Mouse (Mus musculus) E14TG2a.4 (cell line): ENCODE measurements around the gene Ctnnbl1.

Experiments used
- H3K27me3 ChIP-seq: 2 replicates; pipeline ENCODE4 v1.6.1; 2014; ENCODE audit warnings: low read length, control low read depth; ENCODE audit not compliant: insufficient read depth
- H3K36me3 ChIP-seq: 2 replicates; pipeline ENCODE4 v1.6.1; 2014; ENCODE audit warnings: low read length, control low read depth; ENCODE audit not compliant: insufficient read depth
- H3K4me1 ChIP-seq: replicated peaks from 2 replicates; pipeline ENCODE4 v1.6.1; 2014; ENCODE audit warnings: low read depth, low read length, control low read depth
- H3K4me3 ChIP-seq: replicated peaks from 2 replicates; pipeline ENCODE4 v1.5.1; 2014; ENCODE audit warnings: mild to moderate bottlenecking, low read length
- H3K9me3 ChIP-seq: 2 replicates; pipeline ENCODE4 v1.6.1; 2014; ENCODE audit warnings: low read length, control low read depth
- CTCF ChIP-seq: conservative IDR thresholded peaks from 2 replicates; pipeline ENCODE4 v1.5.1; 2014; ENCODE audit warnings: low read length
- NANOG ChIP-seq: IDR thresholded peaks from 2 replicates; pipeline ENCODE4 v1.6.1; 2014; ENCODE audit warnings: borderline replicate concordance, low read length, mixed read lengths
- POU5F1 ChIP-seq: IDR thresholded peaks from 2 replicates; pipeline ENCODE4 v1.6.1; 2014; ENCODE audit warnings: low read length, borderline replicate concordance

Ctnnbl1 gene

DNA sequence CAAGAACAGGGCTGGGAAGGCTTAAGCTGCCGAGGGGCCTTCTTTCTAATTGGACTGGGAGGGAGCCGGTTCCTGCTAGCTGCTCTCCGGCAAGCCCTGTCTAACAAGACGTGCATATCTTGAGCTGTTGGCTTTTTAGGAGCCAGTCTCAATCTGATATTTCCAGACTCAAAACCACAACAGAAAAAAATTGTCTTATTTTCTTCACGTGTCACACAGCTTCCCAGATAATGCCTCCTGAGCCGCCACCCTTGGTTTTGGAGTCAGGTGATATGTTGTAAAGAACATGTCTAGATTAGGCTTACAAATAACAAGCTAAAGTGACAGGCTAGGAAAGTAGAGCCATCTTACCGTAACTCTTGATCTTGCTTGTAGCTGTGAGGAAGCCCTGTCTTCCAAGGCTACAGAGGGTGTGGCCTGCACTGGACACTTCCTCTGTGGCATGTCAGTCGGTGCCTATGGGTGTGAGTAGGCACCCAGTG is 56.7 kb downstream of the Ctnnbl1 start:
- TF ChIP-seq CTCF (no peak), POU5F1 (no peak), NANOG (no peak)
- H3K9me3 ChIP-seq = no peaks in the 10 kb centered on the region
- 0 out of 2 replicates have a peak, but pooled peaks cover 3% of the 10 kb centered on the region for H3K4me1 ChIP-seq
- H3K27me3 ChIP-seq = no peaks in the 10 kb centered on the region
- no peak overlapping the region for H3K4me3 ChIP-seq
- H3K36me3 ChIP-seq = peaks cover 43% of the 10 kb centered on the region

DNA sequence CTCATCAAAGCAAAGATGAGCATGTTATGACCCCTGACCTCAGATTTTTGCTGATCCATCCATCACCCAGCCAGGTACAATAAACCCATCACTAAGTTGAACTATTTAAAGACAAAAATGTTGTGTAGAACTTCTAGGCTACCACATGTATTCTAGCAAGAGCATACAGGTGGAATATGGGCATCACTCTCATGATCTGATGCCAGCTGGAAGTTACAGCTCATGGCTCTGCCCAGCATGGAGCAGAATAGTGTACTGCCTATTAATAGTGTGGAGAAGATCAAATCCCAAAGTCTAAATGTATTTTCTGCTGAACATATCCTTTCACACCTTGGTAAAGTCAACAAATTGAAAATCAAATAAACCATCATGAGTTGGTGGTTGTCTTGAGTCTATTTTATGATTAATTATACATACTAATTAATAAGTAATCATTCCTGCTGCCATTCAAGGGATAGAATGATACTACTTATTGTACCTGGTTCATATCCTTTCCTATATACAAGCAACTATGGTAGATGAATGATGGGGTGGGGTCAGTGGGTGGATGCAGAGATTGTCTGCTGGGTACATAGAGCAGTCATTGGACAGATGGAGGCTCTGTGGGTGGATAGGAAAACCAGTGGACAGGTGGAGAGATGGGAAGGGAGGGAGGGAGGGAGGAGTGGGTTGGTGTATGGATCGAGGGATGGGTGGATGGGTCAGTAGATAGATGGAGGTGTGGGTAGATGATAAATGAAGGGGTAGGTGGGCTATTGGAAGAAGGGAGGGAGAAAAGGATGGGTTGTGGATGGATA is 58.6 kb downstream of the Ctnnbl1 start:
- TF ChIP-seq CTCF = no peak
- TF ChIP-seq POU5F1 = no peak
- TF ChIP-seq NANOG = no peak
- no peak overlapping the region for H3K4me3 ChIP-seq

GRCm38 (mm10) chr2:157799533-157799932 is 62.3 kb downstream of the Ctnnbl1 start:
- peaks cover 57% of the 10 kb centered on the region for H3K36me3 ChIP-seq
- no peaks in the 10 kb centered on the region for H3K27me3 ChIP-seq
- no peak overlapping the region for H3K4me3 ChIP-seq
- TF ChIP-seq CTCF (no peak), NANOG (no peak), POU5F1 (no peak)
- peaks cover 11% of the 10 kb centered on the region for H3K4me1 ChIP-seq
- H3K9me3 ChIP-seq = no peaks in the 10 kb centered on the region

More for the DNA sequence above, 58.6 kb downstream of the Ctnnbl1 start:
- H3K9me3 ChIP-seq = no peaks in the 10 kb centered on the region
- peaks cover 41% of the 10 kb centered on the region for H3K36me3 ChIP-seq
- no peaks in the 10 kb centered on the region for H3K27me3 ChIP-seq
- peaks cover 5% of the 10 kb centered on the region for H3K4me1 ChIP-seq

GRCm38 (mm10) chr2:157800288-157800687 is 63.1 kb downstream of the Ctnnbl1 start:
- no peaks in the 10 kb centered on the region for H3K27me3 ChIP-seq
- TF ChIP-seq POU5F1 = no peak
- TF ChIP-seq CTCF = no peak
- TF ChIP-seq NANOG = no peak
- peaks cover 58% of the 10 kb centered on the region for H3K36me3 ChIP-seq
- peaks cover 11% of the 10 kb centered on the region for H3K4me1 ChIP-seq
- no peak overlapping the region for H3K4me3 ChIP-seq
- H3K9me3 ChIP-seq = no peaks in the 10 kb centered on the region

- Histone ChIP-seq H3K9me3 (no peaks in the 10 kb centered on the region), H3K4me1 (peaks cover 11% of the 10 kb centered on the region), H3K4me3 (no peak overlapping the region), H3K27me3 (no peaks in the 10 kb centered on the region), H3K36me3 (peaks cover 63% of the 10 kb centered on the region)
- TF ChIP-seq NANOG (no peak), CTCF (no peak), POU5F1 (no peak)
These were observed 63.7 kb downstream of the Ctnnbl1 start for GRCm38 (mm10) chr2:157800746-157801501.

GRCm38 (mm10) chr2:157801505-157802357 is 64.5 kb downstream of the Ctnnbl1 start:
- Histone ChIP-seq H3K4me1 (peaks cover 11% of the 10 kb centered on the region), H3K4me3 (no peak overlapping the region), H3K9me3 (no peaks in the 10 kb centered on the region), H3K36me3 (peaks cover 72% of the 10 kb centered on the region), H3K27me3 (no peaks in the 10 kb centered on the region)
- TF ChIP-seq CTCF (no peak), NANOG (no peak), POU5F1 (no peak)

- H3K9me3 ChIP-seq = no peaks in the 10 kb centered on the region
- no peak overlapping the region for H3K4me3 ChIP-seq
- peaks cover 17% of the 10 kb centered on the region for H3K4me1 ChIP-seq
- H3K27me3 ChIP-seq = no peaks in the 10 kb centered on the region
- TF ChIP-seq CTCF (no peak), POU5F1 (no peak)
- peaks cover 80% of the 10 kb centered on the region for H3K36me3 ChIP-seq
These were observed 65.5 kb downstream of the Ctnnbl1 start for GRCm38 (mm10) chr2:157802666-157803065.

DNA sequence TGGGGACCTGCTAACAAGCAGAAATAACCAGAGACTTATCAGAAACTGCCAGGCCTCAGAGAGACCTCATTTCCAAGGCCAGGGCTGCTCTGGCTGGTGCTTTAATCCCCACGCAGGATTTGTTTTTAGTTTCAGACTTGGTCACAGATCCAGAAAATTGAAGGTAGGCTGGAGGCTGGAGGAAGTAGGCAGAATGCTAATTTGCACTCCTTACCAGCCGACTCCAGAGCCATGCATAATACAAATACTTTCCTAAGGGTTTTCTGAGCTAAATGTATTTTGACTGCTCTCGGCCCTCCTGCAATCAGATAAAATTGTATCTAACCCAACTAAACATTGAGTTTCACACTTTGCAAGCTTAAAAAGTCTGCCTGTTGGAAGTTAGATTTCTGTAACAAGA is 67.2 kb downstream of the Ctnnbl1 start:
- H3K9me3 ChIP-seq = no peaks in the 10 kb centered on the region
- H3K4me3 ChIP-seq = no peak overlapping the region
- peaks cover 77% of the 10 kb centered on the region for H3K36me3 ChIP-seq
- TF ChIP-seq NANOG (no peak), CTCF (no peak), POU5F1 (no peak)
- peaks cover 17% of the 10 kb centered on the region for H3K4me1 ChIP-seq
- no peaks in the 10 kb centered on the region for H3K27me3 ChIP-seq
